Mouse (Mus musculus) lung, postnatal 0 days (tissue): ENCODE results near the gene Ccdc107.

ENCODE experiments used
- CTCF ChIP-seq: IDR thresholded peaks from 2 replicates; pipeline ENCODE4 v1.5.1; 2016; ENCODE audit warnings: antibody characterized with exemption, mild to moderate bottlenecking
- EP300 ChIP-seq: IDR thresholded peaks from 2 replicates; pipeline ENCODE4 v1.6.1; 2016; ENCODE audit warnings: antibody characterized with exemption, mild to moderate bottlenecking, control low read depth

GRCm38 (mm10) chr4:43506536-43507185 is 14.0 kb downstream of the Ccdc107 start, which contains the start of gene Car9:
- TF ChIP-seq CTCF, result no peak
- TF ChIP-seq EP300, result no peak
